Mouse (Mus musculus): ENCODE measurements around the gene Mlst8.

GRCm38 (mm10) chr17:24504085-24504484 lies 25.2 kb upstream of the Mlst8 start:
- no peak for TF ChIP-seq CTCF (IDR thresholded peaks at IDR 0.05)
- no peak for TF ChIP-seq POLR2A (IDR thresholded peaks at IDR 0.05; ENCODE audit: insufficient read depth, low read depth, low read length)
- no peak for TF ChIP-seq EP300 (IDR thresholded peaks at IDR 0.05; ENCODE audit: insufficient read depth, low read depth, low read length)
